Mouse (Mus musculus) frontal cortex, adult 2 months (tissue): ENCODE results near the gene Naglu. TPM values are rescaled to one million over a fixed set of nuclear protein-coding genes. Genes with fewer than 3 reads are reported as not detected.

Experiments
- DNase-seq, 2 experiments: peaks; one replicate each; pipeline ENCODE4 v3.0.0; 2022; ENCODE audit warnings: low spot score in 1 of 2; ENCODE audit errors: extremely low spot score in 1 of 2
- polyA plus RNA-seq: library from polyadenylated mRNA; depleted of rRNA; stranded (reverse); fragments of >200 nt; gene quantifications from 2 replicates; pipeline ENCODE4 v1.2.3, GENCODE M21; 2012

The Naglu gene
- polyA plus RNA-seq, 1 experiment, result 13.0 TPM

- no peak for DNase-seq
Measured at GRCm38 (mm10) chr11:101055418-101055817, 14.4 kb upstream of the Naglu start.

DNA sequence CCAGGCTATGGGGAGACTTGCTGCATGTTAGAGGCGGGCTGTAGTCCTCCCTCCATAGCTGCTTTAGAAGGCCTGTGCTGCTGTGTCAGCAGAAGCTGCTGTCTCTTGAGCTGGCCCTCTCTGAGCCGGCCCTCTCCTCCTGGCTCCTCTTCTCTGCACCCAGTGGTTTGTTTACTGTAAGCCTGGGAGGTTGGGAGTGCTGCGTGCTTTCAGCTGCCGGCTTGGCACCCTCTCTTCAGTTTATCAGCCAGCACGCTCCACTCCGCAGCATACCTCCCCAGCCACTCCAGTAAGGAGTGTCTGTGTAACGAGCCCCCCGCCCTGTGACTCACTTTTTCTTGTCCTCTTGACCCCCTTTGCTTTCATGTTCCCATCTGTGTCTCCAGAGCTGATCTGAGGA is 12.9 kb upstream of the Naglu start:
- no peak for DNase-seq

DNA sequence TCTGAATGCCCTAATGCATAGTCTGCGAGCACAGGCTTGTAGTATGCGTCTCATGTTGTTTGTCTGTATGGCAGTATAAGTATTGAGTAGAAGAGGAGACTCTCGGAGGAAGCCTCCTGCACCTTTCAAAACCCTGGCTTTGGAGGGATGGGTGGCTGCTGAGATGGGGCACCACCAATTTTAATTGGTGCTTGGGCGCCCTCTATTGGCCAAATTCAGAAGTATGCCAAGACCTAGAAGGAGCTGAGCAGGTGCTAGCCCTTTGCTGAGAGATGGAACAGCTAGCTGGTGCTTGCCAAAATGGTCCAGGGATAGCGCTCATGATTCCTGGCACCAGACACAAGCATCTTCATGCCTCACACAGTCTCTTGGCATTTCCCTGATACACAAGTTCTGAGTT is 12.0 kb upstream of the Naglu start:
- DNase-seq, result peak; percentile 58 to 93

DNA sequence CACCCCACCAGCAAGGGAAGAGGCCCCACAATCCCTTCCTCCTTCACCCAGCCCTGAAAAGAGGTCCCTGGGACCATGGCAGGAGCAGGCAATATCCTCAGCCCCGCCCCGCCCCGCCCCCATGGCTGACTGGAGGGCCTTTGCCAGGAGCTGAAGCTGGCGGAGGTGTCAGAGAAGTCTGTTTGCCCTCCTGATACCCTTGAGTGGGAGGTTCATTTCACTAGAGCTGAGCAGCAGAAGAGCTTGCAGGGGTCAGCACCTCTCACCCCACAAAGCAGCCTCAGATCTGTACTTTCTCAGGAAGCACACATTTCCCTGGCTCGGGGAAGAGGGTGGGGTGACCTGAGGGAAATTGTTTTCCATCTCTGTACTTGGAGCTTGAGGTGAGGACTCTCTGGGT is 11.1 kb upstream of the Naglu start:
- DNase-seq, result no peak

- DNase-seq, result no peak
Measured at GRCm38 (mm10) chr11:101059473-101059872, 10.3 kb upstream of the Naglu start.

DNA sequence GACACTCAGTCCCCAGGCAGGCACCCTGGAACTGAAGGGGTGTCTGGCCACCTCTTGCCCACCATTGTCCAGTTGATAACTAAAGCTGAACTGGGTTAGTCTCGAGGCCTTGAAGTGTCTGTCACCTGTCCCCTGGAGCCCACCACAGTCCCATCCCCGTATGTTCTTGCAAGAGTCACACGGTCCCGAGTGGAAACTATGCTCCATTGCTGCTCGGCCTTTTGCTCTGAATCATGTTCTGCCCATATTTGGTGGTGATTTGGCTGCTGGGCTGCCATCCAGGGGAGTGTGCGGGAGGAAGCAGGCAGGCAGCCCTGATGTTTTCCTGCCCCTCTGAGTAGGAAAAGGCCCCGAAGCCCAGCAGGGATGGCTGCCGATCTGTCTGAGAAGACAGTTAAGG is 9.7 kb upstream of the Naglu start:
- peak in 1 of 2 experiments; percentile 79 for DNase-seq

DNA sequence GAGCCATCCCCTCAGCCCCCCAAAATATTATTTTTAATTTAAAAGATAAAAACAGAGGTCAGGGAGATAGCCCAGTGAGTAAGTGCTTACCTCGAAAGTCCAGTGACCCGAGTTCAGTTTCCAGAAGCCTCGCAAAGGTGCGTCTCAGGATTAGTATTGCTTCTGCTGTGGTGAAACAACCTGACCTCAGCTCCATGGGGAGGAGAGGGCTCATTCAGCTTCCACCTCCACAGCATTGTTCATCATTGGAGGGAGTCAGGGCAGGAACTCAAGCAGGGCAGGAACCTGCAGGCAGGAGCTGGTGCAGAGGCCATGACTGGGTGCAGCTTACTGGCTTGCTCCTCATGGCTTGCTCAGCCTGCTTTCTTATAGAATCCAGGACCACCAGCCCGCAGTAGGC is 8.8 kb upstream of the Naglu start:
- DNase-seq, result no peak

DNA sequence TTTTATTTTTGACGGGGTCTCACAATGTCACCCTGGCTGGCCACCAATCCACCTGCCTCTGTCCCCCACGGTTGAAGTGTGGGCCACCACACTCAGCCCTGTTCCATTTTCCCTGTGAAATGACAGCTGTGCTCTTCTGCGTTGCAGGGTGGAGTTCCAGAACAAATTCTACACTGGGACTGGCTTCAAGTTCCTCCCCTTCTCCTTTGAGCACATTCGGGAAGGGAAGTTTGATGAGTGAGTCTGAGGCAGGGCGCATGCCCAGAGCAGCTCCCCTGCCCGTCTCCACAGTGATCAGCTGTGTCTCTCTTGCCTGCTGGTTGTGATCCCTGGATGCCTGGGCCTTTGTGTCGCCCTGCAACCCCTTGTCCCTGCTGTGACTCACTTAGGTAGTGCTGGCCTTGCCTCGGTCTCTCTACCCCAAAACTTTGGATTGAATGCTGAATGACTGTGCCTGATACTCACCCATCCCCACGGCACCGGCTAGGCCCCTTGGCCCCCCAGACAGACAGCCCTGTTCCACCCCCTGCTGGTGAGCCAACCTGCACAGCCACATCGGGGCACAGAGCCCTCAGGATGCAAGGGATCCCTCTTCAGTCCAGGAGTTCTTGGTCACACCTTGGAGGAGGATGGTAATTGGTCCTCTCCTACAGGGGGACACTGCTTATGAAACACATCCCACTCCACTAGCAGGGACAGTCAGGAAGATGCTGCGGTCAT is 7.5 kb upstream of the Naglu start:
- peak in 1 of 2 experiments; percentile 63 for DNase-seq

GRCm38 (mm10) chr11:101062971-101063675 is 6.7 kb upstream of the Naglu start:
- DNase-seq, result no peak

DNA sequence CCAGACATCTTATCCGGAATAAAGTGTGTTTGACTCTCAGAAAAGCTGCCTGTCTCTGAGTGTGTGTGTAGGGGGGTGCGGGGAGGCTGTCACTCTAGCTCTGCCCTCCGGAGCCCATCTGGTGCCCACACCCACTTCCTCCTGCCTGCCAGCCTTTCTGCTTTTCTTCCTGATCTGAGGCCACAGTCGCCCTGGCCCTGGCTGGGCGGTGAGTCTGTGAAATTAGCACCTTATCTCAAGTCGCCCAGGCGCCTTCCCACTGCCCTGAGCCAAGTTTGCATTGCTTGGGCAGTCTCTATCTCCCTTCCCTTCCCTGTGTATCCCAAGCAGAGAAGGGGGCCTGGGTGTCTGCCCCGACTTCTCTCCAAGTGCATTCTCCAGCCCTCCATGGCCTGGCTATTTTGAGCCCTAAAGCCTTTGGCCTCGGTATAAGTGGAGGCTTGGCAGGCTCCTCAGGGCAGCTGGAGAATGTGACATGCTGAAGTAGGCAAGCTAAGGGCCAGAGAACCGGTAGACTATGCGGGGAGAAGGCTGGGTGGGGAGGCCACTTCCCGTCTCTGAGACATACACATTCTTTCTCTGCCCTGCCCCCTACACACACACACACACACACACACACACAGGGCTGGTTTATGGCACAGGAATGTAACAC is 6.0 kb upstream of the Naglu start:
- peak in 1 of 2 experiments; percentile 55 for DNase-seq

DNA sequence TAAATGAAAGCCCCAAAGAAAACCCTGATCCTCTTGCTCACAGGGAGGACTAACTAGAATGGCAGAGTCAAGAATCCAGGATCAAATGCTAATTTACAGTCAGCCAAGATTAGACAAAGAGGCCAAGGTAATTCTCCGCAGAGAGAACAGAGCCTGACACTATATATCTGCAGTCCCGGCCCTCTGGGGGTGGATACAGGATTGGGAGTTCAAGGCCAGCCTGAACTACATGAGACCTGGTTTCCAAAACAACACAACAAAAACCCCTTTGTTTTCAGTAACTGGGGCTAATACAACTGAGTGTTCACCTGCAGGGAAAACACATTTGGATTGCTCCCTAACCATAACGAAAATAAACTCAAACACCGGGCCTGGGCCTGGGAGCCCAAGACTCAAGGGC is 5.3 kb upstream of the Naglu start:
- no peak for DNase-seq

DNA sequence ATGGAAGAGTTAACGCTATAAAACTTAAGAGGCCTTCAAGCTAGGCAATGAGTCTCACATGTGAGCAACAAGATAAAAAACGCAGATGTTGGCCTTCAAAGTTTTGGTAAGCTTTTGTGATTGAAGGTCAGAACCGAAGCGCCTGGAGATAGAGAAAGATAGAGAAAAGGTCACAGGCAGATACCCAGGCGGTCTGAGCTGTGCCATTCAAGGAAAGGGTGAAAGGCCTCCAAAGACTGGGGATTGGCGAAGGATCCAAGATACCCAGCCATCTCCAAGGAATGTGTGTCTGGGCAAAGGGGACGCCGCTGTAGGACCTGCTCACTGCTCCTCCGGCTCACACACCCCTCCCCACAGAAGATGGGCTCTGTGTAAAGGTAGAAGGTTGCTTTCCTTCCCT is 4.8 kb upstream of the Naglu start:
- DNase-seq, result no peak

DNA sequence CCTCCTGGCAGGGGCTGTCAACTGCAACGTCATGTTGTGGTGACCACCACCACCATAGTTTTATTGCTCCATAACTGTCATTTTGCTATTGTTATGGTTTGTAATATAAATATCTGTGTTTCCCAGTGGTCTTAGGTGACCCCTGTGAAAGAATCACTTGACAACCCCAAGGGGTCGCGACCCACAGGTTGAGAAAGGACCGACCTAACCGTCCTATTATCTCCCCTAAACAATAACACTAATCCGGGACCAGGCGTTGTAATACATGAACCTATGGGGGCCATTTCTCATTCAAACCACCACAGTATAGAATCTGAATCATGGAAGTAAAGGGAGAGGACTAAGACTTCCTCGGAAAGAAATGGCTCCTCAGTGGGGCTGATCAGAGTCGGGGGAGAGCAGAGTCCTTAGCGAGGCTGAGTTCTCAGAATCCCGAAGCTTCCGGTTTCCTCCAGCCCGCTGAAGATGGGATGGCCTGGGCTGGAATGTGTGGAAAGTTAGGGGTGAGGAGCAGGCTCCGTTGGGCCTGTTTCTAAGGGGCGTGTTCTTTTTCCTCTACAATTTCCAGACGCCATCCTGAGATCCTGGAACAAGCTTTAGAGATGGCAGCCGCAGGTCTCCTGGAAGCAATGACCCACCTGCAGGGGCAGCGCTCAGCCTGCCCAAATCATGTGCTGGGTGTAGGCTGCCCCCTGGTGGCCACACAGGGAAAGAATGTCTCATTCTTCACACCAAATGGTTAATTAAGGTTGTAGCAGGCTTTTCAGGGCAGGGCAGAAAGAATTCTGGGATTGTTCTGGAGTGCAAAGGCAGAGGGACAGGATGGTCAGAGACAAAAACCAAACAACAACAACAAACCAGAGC is 3.0 kb upstream of the Naglu start:
- DNase-seq, result peak; percentile 69 to 88

- no peak for DNase-seq
Measured at GRCm38 (mm10) chr11:101070189-101070527, 346 bp downstream of the Naglu start.

DNA sequence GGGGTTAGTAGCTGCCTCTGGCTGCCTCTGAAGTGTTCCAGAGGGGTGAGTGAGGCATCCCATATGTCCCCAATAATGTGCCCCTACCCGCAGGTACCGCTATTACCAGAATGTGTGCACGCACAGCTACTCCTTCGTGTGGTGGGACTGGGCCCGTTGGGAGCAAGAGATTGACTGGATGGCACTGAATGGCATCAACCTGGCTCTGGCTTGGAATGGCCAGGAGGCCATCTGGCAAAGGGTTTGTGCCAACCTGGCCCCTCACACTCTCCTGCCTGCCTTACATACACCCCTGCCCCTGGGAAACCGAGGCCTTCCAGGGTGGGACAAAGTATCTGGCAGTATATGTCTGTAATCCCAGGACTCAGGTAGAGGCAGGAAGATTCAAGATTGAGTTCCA is 1.2 kb downstream of the Naglu start:
- no peak for DNase-seq

GRCm38 (mm10) chr11:101071810-101072428 is 2.1 kb downstream of the Naglu start:
- DNase-seq, result no peak

- DNase-seq, result no peak
Measured at GRCm38 (mm10) chr11:101078121-101078520, 8.3 kb downstream of the Naglu start, which contains the start of gene Hsd17b1. Hsd17b1 (plus strand) TSS chr11:101078411.

GRCm38 (mm10) chr11:101079746-101080145 is 9.9 kb downstream of the Naglu start:
- DNase-seq, result no peak

GRCm38 (mm10) chr11:101080421-101080820 is 10.6 kb downstream of the Naglu start:
- no peak for DNase-seq

DNA sequence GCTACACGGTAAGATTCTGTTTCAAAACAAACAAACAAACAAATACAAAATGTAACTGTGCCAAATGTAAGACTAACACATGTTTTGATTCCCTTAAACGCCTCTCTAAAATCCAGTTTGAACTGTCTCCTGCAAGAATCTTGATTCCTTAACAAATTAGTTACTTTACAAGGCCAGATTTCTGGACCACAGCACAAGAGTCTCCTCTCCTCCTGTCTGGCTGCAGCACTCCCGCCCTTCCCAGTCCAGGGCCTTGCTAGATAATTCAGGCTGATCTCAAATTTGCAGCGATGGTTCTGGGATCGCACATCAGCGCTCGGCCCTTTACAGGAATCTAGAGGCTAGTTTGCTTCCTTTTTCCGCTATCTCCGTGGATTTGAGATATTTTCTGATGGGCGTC is 11.8 kb downstream of the Naglu start:
- DNase-seq, result no peak
